Mouse (Mus musculus): ENCODE measurements around the gene Gng12. TPM values are rescaled to one million over a fixed set of nuclear protein-coding genes. Genes with fewer than 3 reads are reported as not detected.
A peak's percentile ranks its signal among the peaks of the same experiment; 100 is the strongest.

The Gng12 gene
- total RNA-seq, 2 experiments from 2014 or later: 52.5 to 63.1 TPM

- no peak for DNase-seq (ENCODE audit: low spot score in 2 of 2)
Measured at GRCm38 (mm10) chr6:66989037-66989436, 92.8 kb downstream of the Gng12 start.

DNA sequence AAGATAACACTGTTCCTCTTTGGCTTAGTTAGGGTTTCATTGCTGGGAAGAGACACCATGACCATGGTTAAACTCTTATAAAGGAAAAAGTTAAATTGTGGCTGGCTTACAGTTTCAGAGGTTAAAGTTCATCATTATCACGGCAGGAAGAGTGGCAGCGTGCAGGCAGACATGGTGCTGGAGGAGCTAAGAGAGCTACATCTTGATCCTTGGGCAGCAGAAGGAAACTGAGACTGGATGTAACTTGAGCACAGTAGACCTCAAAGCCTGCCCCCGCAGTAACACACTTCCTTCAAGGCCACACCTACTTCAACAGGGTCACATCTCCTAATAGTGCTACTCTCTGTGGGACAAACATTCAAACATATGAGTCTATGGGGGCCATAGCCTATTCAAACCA is 93.3 kb downstream of the Gng12 start:
- no peak for DNase-seq (ENCODE audit: low spot score in 2 of 2)

DNA sequence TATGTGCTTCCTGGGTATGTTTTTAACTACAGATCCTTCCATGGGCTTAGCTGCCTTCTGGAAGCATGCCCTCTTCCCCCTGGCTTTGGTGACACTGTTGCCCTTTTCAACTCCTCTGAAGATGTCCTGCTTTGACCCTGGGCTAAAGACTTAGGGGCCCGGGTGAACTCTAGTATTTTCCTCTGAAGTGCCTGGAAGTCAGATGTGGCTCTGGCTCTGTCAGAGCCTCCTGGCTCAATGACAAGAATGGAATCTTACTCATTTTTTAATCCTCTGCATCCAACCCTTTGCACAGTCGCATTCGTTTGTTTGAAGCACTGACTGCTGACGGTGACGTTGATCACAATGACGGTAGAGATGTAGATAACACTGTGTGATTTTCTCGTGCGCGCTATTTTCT is 96.0 kb downstream of the Gng12 start:
- DNase-seq (ENCODE audit: low spot score in 2 of 2): no peak

DNA sequence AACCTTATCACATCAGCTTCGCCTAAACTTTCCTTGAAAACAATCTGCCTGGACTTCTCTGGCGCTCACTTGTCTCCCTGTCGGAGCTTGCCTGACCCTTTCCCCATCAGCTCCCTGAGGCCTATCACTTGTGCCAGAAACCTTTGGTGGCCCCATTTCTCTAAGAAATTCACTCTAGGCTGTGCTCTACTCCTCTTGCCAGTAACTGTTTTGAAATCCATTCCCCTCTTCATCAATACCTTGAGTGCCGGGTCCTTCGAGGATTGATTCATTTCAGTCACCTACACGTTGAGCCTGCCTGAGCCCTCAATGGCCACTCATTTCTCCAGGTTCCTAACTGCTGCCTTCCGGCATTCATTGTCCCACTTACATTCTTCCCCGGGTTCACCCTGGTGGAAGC is 96.6 kb downstream of the Gng12 start:
- no peak for DNase-seq (ENCODE audit: low spot score in 2 of 2)

- DNase-seq (ENCODE audit: low spot score in 2 of 2): no peak
Measured at GRCm38 (mm10) chr6:66994981-66995380, 98.8 kb downstream of the Gng12 start.

GRCm38 (mm10) chr6:66995825-66996224 is 99.6 kb downstream of the Gng12 start:
- DNase-seq (ENCODE audit: low spot score in 2 of 2): no peak

DNA sequence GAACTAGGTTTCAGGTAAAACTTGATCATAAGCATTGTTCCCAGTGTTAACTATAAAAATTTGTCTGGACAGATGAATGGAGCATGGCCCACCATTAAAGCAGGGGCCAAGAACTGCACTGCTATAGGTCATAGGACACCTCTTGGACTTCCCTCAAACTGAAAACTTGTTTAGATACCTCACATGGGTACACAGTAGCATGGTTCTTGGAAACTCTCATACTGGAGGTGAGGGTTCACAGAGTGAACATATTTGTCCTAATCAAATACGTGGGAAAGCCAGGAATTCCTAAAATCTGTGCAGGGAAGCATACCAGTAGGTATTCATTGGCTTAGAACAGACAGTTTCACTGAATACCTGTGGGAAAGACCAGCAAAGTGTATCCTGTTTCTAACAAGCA is 100.1 kb downstream of the Gng12 start:
- DNase-seq (ENCODE audit: low spot score in 2 of 2): no peak

- DNase-seq (ENCODE audit: low spot score in 2 of 2): no peak
Measured at GRCm38 (mm10) chr6:66998645-66999044, 102.4 kb downstream of the Gng12 start.

DNA sequence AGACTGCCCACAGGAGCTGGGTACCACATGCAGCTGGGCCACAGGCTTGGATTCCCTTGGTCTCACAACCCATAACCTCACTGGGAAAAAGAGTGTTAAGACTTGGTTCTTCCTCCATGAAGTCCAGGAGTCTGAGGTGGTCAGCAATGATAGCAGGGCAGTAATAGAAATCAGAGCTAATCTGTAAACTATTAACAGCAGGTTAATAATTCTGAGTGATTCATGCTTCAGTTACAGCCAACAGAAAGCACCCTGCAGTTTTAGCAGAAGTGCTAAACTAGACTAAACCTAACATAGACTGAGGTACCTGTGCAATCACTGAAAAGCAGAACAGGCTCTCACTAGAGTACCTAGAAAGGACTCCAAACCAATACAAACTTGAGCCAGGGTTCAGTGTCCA is 103.6 kb downstream of the Gng12 start:
- no peak for DNase-seq (ENCODE audit: low spot score in 2 of 2)

DNA sequence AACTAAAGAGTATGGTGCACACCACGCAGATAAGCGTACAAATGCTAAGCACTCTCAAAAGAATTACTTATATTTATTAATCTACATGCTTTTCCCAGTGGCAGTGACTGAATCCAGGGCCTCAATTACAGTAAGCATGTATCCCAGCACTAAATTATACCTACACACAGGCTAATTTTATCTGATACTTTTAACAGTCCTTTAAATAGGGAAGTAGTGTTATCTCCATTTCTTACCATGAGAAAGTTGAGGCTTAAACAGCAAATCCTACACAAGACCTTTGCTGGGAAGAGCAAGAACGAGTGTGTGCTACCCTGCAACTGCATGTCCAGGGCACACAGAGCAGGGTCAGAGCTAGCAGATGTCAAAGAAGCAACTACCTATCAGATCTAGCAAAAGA is 113.7 kb downstream of the Gng12 start:
- DNase-seq (ENCODE audit: low spot score in 2 of 2): no peak

DNA sequence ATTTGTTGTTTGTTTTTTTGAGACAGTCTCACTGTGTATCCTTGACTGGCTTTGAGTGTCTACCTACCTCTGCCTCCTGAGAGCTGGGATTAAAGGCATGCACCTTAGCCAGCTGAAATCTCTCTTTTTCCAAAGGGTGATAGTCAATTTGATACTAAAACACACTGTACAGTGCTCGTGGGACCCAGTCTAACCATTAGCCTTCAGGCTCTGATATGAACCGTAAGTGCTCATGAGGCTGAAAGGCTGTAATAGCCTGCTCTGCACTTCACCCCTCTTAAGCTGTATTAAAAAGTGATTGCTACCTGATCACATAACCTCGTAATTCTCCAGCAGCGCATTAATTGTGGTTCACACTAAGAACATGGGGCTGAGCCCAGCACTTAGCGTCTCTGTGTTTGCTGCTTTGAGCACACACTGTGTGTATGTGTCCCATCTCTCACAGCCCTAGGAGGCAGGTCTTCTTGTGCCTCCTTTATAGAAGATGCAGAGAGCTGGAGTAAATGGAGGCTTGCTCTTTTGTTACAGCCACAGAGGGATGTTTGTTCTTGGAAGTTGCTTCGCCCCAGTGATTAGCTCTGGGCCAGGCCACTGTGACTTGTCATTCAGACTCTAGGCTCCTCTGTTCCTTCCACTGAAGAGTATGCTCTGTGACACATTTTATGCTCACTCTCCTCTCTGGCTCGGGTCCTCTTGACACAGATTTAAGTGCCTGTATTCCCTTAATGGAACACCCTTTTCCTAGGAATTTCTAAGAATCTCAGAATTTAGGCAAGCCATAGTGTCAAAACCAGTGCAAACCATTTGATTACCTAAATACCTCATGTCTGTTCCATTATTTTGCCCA is 114.4 kb downstream of the Gng12 start:
- DNase-seq (ENCODE audit: low spot score in 2 of 2): no peak

DNA sequence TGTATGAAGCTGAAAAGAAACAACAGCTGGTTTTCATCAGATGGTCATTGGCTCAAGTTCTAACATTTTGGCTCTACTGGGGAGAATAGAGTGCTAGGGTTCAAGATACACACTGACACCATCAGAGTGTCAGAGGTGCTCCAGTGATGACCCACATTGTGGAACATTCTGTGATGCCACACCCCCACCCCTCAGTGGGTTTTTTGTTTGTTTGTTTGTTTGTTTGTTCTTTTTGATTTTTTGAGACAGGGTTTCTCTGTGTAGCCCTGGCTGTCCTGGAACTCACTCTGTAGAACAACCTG is 115.0 kb downstream of the Gng12 start:
- DNase-seq (ENCODE audit: low spot score in 2 of 2): no peak

DNA sequence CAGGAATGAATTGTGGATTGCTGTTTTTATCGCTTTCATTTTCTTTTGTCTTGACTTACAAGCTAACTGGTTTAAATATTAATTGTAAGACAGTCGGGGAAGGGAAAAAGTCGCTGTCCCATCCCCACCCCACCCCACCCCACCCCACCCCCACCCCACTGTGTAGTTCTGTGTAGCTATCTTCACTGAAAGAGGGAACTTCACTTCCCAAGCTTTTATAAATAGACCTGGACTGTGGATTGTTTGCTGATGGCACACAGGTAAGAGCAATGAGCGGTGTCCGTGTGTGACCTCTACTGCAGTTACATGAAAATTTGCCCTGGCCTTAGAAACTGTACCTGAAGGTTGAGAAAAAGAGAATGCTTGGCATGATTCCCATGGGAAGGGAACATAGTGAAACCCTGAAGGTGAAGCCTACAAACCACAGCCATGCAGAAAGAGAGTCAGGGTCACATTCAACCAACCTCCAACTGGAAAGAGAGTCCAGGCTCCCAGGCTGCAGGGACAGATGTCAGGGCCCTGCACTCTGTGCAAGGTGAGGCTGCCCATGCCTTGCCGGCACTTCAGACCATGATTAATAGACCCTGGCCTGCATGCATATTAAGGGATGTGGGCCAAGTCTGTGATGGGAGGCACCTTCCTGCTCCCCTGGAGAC is 117.2 kb downstream of the Gng12 start:
- no peak for DNase-seq (ENCODE audit: low spot score in 2 of 2)

- DNase-seq (ENCODE audit: low spot score in 2 of 2): no peak
Measured at GRCm38 (mm10) chr6:67013949-67014678, 117.9 kb downstream of the Gng12 start.

- peak in 1 of 2 experiments; percentile 12 for DNase-seq (ENCODE audit: low spot score in 2 of 2)
Measured at GRCm38 (mm10) chr6:67014679-67015075, 118.5 kb downstream of the Gng12 start.

DNA sequence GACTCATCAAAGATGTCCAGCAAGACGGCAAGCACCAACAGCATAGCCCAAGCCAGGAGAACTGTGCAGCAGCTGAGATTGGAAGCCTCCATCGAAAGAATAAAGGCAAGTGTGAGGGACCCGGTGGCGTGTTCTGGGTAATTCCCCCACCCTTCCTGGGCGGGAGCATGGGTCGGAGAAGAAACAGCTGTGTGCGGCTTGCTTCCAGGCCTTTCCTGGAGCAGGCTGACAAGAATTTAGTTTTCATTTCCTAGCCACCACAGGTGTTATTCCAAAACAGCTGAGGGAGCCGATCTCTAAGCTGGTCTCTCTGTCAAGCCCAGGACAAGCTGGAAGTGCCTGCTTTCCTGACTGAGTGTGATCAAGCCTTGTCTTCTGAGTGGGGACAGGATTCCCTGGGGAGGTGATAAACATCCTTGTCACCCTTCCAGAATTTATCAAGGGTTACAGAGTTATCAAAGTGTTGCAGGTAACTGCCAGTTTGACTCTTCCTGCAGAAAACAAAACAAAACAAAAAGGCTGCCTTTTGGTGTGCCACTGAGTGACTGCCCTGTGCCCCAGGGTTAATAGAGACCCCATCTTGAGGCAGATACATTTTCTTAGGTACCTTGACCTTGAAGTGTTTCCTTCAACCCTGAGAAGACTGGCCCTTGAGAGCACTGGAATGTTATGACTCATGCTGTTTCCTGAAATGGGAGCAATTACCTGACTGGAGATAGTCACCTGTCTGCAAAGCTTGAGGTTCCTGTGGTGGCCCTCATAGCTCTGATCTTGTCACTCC is 119.7 kb downstream of the Gng12 start:
- no peak for DNase-seq (ENCODE audit: low spot score in 2 of 2)

GRCm38 (mm10) chr6:67016520-67017111 is 120.4 kb downstream of the Gng12 start:
- DNase-seq (ENCODE audit: low spot score in 2 of 2): no peak

- no peak for DNase-seq (ENCODE audit: low spot score in 2 of 2)
Measured at GRCm38 (mm10) chr6:67018365-67018764, 122.2 kb downstream of the Gng12 start.

DNA sequence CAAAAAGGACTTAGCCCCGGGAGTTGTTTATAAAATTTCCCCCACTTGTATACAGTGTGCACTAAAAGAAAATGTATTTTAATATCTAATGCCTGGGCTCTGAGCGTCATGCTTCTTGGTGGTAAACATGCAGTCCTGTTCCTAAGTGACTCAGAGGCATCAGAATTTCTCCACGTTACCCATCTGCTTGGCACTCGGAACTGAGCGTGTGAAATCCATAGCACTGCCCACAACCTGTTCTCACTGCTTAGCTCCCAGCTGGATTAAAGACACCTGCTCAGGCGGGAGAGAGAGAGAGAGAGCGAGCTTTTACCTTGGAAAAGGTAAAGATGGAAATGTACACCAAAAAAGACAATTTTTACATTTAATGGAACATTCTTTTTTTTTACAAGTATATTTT is 122.8 kb downstream of the Gng12 start:
- peak in 1 of 2 experiments; percentile 22 for DNase-seq (ENCODE audit: low spot score in 2 of 2)

DNA sequence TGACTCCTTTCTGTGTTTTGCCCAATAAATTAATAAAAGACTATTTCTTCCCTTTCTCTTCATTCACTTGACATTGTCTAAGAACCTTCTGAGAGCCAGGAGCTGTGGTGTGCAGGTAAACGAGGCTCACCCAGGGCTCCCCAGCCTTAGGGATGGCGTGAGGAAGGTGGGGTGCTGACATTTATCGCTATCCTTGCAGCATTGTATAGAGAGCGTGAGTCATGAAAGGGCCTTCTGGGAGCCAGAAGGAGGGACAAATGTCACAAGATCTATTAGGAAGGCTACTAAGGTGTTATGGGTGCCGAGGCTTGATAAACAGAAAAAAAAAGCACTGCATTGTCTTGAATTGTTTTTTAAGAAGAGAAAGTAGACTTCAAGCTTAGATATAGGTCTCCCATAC is 125.1 kb downstream of the Gng12 start:
- no peak for DNase-seq (ENCODE audit: low spot score in 2 of 2)

DNA sequence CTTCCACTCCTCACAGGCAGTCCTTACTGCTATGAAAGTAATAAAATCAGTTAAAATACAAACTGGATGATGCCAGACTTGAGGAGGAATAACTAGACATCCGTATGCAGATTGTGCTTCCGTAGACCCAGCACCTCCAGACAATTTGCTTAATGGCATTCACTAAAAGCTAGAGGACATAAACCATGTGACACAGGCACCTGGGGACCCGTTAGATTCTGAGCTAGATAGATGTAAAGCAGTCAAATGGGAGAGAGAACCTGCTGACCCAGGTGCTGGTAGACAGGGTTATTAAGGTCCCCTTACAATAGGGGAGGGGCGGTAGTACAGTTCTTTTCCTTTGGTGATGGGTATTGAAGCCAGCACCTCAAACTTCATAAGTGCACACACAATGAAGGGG is 127.5 kb downstream of the Gng12 start:
- DNase-seq (ENCODE audit: low spot score in 2 of 2): no peak
